In genomic region chr16:90850881-90851280, GRCm38 (mm10) we compare ENCODE assay signal across 23 mouse cellular contexts. TPM values are rescaled to one million over a fixed set of nuclear protein-coding genes. Genes with fewer than 3 reads are reported as not detected.
A peak's percentile ranks its signal among the peaks of the same experiment; 100 is the strongest.
DNase-seq lines count a peak whose midpoint lies in the region; ATAC-seq lines count a peak whose summit lies in the region.
"Had no signal": no experiment of that assay in that cellular context is flagged by ENCODE, and none has a peak within 500 bp of the region (broad histone marks: within the 10 kb centered on the region; RNA-seq: fewer than 3 reads in every experiment).

No protein-coding gene starts in this region.

- DNase-seq in cerebellum, postnatal 14 days: peak; percentile 29 to 56
- no peak for DNase-seq in cerebellum, adult 9-10 months
- peak; percentile 26 for DNase-seq in MN1 (ENCODE audit: low spot score)
- no peak for DNase-seq in limb, embryonic 10.5 days (ENCODE audit: low spot score)
- DNase-seq in adrenal gland, adult 2 months: no peak
- DNase-seq in liver: no peak
- DNase-seq: adrenal gland, postnatal 10 days; cerebellum, adult 2 months; kidney, adult 11 months; kidney, postnatal 4 days; thymus, postnatal 14 days had no signal

- H3K4me1 ChIP-seq in forebrain, embryonic 12.5 days: peaks cover 26% of the 10 kb centered on the region
- H3K4me1 ChIP-seq in limb, embryonic 10.5 days: peaks cover 62% of the 10 kb centered on the region
- H3K4me1 ChIP-seq in heart, embryonic 11.5 days (ENCODE audit: control insufficient read depth, insufficient read depth, low read length): peaks cover 6% of the 10 kb centered on the region; the same call in 1 of the 2 replicates

- no peak overlapping the region for H3K4me2 ChIP-seq in forebrain, embryonic 12.5 days
- no peak overlapping the region for H3K4me2 ChIP-seq in heart, embryonic 11.5 days
- H3K4me2 ChIP-seq: embryonic facial prominence, embryonic 12.5 days; midbrain, embryonic 12.5 days had no signal

- ATAC-seq in forebrain, embryonic 12.5 days (ENCODE audit: low FRiP score): peak; percentile 37; the same call in 1 of the 2 replicates
- ATAC-seq in heart, embryonic 11.5 days (replicated peaks; ENCODE audit: insufficient number of reproducible peaks, low FRiP score, low TSS enrichment): no peak
- ATAC-seq: CD4-positive, CD25-positive, alpha-beta regulatory T cell, adult 4 months; lung, postnatal 0 days; Patski had no signal

- no peaks in the 10 kb centered on the region for H3K27me3 ChIP-seq in forebrain, embryonic 12.5 days
- no peaks in the 10 kb centered on the region for H3K27me3 ChIP-seq in limb, embryonic 10.5 days (ENCODE audit: low read depth, poor library complexity, severe bottlenecking)
- H3K27me3 ChIP-seq in heart, embryonic 11.5 days (ENCODE audit: control insufficient read depth, insufficient read depth, low read length): 0 out of 2 replicates have a peak, but pooled peaks cover 3% of the 10 kb centered on the region
- H3K27me3 ChIP-seq: Patski had no signal

- H3K4me3 ChIP-seq in forebrain, embryonic 12.5 days (replicated peaks): no peak overlapping the region
- no peak overlapping the region for H3K4me3 ChIP-seq in limb, embryonic 10.5 days
- no peak overlapping the region for H3K4me3 ChIP-seq in heart, embryonic 11.5 days (ENCODE audit: low read depth, low read length)
- H3K4me3 ChIP-seq: embryonic facial prominence, embryonic 12.5 days; erythroblast, embryonic 14.5 days; heart, embryonic 10.5 days; midbrain, embryonic 12.5 days had no signal

- H3K9me3 ChIP-seq in forebrain, embryonic 12.5 days: no peaks in the 10 kb centered on the region
- H3K9me3 ChIP-seq in limb, embryonic 10.5 days (replicated peaks): no peaks in the 10 kb centered on the region
- H3K9me3 ChIP-seq in heart, embryonic 11.5 days (replicated peaks; ENCODE audit: control insufficient read depth, low read length): no peaks in the 10 kb centered on the region
- H3K9me3 ChIP-seq: embryonic facial prominence, embryonic 12.5 days; heart, embryonic 10.5 days; midbrain, embryonic 12.5 days had no signal

- H3K36me3 ChIP-seq in forebrain, embryonic 12.5 days (replicated peaks): no peaks in the 10 kb centered on the region
- no peaks in the 10 kb centered on the region for H3K36me3 ChIP-seq in limb, embryonic 10.5 days
- no peaks in the 10 kb centered on the region for H3K36me3 ChIP-seq in heart, embryonic 11.5 days (ENCODE audit: control insufficient read depth, insufficient read depth, low read length)
- H3K36me3 ChIP-seq: embryonic facial prominence, embryonic 12.5 days; heart, embryonic 10.5 days; midbrain, embryonic 12.5 days had no signal

- H3K9ac ChIP-seq in forebrain, embryonic 12.5 days: no peak overlapping the region
- H3K9ac ChIP-seq in heart, embryonic 11.5 days (ENCODE audit: low read depth, low read length): no peak overlapping the region
- H3K9ac ChIP-seq: embryonic facial prominence, embryonic 12.5 days; midbrain, embryonic 12.5 days had no signal

- H3K27ac ChIP-seq in forebrain, embryonic 12.5 days: no peak overlapping the region
- H3K27ac ChIP-seq in limb, embryonic 10.5 days: peak overlapping the region; percentile 85; the same call in 1 of the 2 replicates
- no peak overlapping the region for H3K27ac ChIP-seq in heart, embryonic 11.5 days (ENCODE audit: low read depth, low read length)
- H3K27ac ChIP-seq: embryonic facial prominence, embryonic 12.5 days; heart, embryonic 10.5 days; midbrain, embryonic 12.5 days had no signal

- 38% methylated on average over 7 of the region's 7 CpGs for WGBS in forebrain, embryonic 12.5 days
- WGBS in limb, embryonic 10.5 days: 70% methylated on average over 7 of the region's 7 CpGs
- 83% methylated on average over 7 of the region's 7 CpGs for WGBS in heart, embryonic 11.5 days (ENCODE audit: insufficient replicate concordance)

RNA-seq across cellular contexts. Expression of gene Eva1c, which starts 24.4 kb away (rescaled TPM):
- 2.6 and 3.6 TPM in 2 replicates for polyA plus RNA-seq in forebrain, embryonic 12.5 days (2016; fragmentation: Nextera tagmentation; extraction: Ambion mirVana)
- 0.16 and 0.43 TPM in 2 replicates for polyA plus RNA-seq in limb, embryonic 10.5 days (2016; fragmentation: Nextera tagmentation; extraction: Ambion mirVana)
- total RNA-seq in adrenal gland, adult 2 months (2021): 1 to 10 TPM; 4.4 to 4.8 TPM
- polyA plus RNA-seq in adrenal gland, adult 2 months (2012; rRNA removed): 7.6 and 8.9 TPM in 2 replicates
- polyA plus RNA-seq in heart, embryonic 11.5 days (2014; fragmentation: Nextera tagmentation; extraction: Ambion mirVana): 1.3 and 1.9 TPM in 2 replicates
- total RNA-seq: granulocyte monocyte progenitor cell, adult 5-6 weeks; hematopoietic stem cell, adult 5-6 weeks; megakaryocyte, adult 5-6 weeks had no signal
- polyA plus RNA-seq: CD4-positive, CD25-positive, alpha-beta regulatory T cell, adult 4 months had no signal

RNA-seq across cellular contexts. Expression of gene Urb1, which starts 40.7 kb away (rescaled TPM):
- 13.6 and 13.9 TPM in 2 replicates for polyA plus RNA-seq in forebrain, embryonic 12.5 days (2016; fragmentation: Nextera tagmentation; extraction: Ambion mirVana)
- 14.1 and 14.2 TPM in 2 replicates for polyA plus RNA-seq in limb, embryonic 10.5 days (2016; fragmentation: Nextera tagmentation; extraction: Ambion mirVana)
- 10 to 100 TPM; 10.3 to 17.3 TPM for total RNA-seq in adrenal gland, adult 2 months (2021)
- polyA plus RNA-seq in adrenal gland, adult 2 months (2012; rRNA removed): 4.5 and 4.6 TPM in 2 replicates
- 7.0 and 9.9 TPM in 2 replicates for polyA plus RNA-seq in heart, embryonic 11.5 days (2014; fragmentation: Nextera tagmentation; extraction: Ambion mirVana)

Comparison
In these comparisons a context has a peak if more than half of its experiments do, and no peak if none do; other contexts are left out.
1. DNase-seq: peak in cerebellum, postnatal 14 days (2 of 2) and MN1 (single experiment); none in cerebellum, adult 9-10 months (single experiment), limb, embryonic 10.5 days (single experiment), adrenal gland, adult 2 months (single experiment) and liver (single experiment).